Mouse (Mus musculus) bone marrow macrophage, adult 2 months (primary cell): ENCODE data around the gene Hbp1.

Experiments
- CTCF ChIP-seq: IDR thresholded peaks from 2 replicates; pipeline ENCODE4 v1.5.1; 2012; ENCODE audit warnings: low read depth, mild to moderate bottlenecking, low read length, moderate library complexity
- POLR2A ChIP-seq: IDR thresholded peaks from 2 replicates; pipeline ENCODE4 v1.6.1; 2012; ENCODE audit warnings: mild to moderate bottlenecking, low read depth, low read length, borderline replicate concordance

DNA sequence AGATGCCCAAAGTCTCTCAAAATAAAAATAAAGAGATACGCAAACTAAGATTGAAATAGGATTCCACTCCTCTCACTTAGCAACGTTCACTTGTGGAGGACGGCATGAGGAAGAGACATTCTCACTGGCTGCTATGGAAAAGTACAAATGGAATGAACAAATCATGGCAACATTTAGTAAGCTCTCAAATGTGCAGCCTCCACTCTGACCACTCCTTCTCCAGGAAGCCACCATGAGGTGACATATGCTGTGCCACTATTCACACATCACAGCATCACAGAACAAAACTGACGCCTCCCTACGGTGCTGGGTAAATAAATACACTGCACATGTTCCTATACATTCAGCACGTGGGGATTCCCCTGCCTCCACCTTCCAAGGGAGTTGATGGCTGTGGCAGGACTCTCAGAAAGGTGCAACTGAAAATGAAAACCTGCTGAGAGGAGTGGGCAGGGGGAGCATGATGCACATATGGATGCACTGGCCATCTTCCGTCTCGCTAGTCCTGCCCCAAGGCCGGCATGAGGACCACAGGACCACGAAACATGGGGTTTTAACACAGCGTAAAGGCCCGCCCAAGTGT is 27.4 kb upstream of the Hbp1 start:
- TF ChIP-seq POLR2A (no peak), CTCF (no peak)
